Mouse (Mus musculus): Measurements from ENCODE around the gene Wdr66.

The Wdr66 gene

GRCm38 (mm10) chr5:123364302-123364971 lies 112.5 kb downstream of the Wdr66 start:
- peak; percentile 33 for DNase-seq

- DNase-seq = peak; percentile 75
These were observed 117.1 kb downstream of the Wdr66 start for GRCm38 (mm10) chr5:123368869-123369488.

GRCm38 (mm10) chr5:123370049-123370448 lies 118.1 kb downstream of the Wdr66 start:
- DNase-seq = no peak

GRCm38 (mm10) chr5:123375262-123375661 lies 123.4 kb downstream of the Wdr66 start:
- DNase-seq = no peak

DNA sequence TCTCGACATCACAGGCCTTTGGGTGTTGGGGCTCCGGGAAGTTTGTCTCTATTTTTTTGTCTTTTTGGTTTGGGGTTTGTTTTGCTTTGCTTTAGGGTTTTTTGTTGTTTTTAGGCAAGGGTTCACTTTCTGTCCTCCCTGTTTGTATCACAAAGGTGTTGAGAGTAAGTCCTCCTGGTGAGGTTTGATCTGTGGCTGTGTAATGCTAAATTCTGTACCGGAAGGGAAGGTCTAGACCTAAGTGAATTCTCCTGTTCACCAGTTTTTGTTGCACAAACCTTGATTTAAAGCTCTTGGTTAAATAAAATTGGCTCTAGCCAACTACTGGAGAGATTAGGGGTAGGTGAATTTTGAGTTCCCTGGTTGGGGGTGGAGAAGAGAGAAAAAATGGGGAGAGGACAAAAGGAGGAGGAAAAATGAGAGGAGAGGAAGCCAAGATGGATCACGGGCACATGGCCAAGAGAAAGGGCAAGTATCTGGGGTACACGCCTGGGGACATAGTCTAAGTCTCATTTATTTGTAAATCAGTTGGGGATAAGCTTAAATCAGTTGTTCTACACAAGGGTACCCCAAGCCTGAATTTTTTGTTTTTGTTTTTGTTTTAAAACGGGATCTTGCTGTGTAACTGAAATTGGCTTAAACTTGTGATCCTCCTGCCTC lies 124.0 kb downstream of the Wdr66 start:
- no peak for DNase-seq

DNA sequence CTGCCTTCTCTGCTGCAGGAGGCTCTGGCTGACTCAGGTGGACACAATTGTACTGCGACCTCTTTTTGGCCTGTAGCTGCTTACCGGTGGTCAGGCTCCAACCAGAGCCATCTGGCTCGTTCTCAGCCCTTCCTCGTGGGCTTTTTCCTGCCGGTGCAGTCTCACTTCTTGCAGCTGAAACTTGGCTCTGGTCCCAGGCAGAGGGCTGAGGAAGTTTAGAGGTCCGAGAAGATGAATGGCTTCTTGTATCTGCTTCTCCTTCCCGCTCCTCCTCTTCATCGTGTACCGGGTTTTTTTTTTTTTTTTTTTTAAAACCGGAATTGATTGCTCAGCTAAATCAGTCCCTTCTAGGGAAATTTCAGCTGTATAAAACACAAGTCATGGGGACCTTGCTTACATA lies 124.7 kb downstream of the Wdr66 start:
- DNase-seq = peak; percentile 28
